Mouse (Mus musculus): ENCODE measurements around the gene Hdgfl2. TPM values are rescaled to one million over a fixed set of nuclear protein-coding genes. Genes with fewer than 3 reads are reported as not detected.

The Hdgfl2 gene
- total and polyA plus RNA-seq, 3 experiments, result 31.5 to 35.0 (median 32.5) TPM

GRCm38 (mm10) chr17:56144546-56144945 lies 65.1 kb downstream of the Hdgfl2 start:
- DNase-seq, result no peak
- no peaks in the 10 kb centered on the region for H3K36me3 ChIP-seq (ENCODE audit: control insufficient read depth, insufficient read depth, low read length)
- TF ChIP-seq EP300 (IDR thresholded peaks at IDR 0.05; ENCODE audit: insufficient read depth, low read depth, low read length) (no peak), CTCF (IDR thresholded peaks at IDR 0.05) (no peak), POLR2A (IDR thresholded peaks at IDR 0.05; ENCODE audit: insufficient read depth, low read depth, low read length) (no peak)
- intact Hi-C loops (cut with DNase I), result no loop called here
- peaks cover 4% of the 10 kb centered on the region for H3K27me3 ChIP-seq (ENCODE audit: control insufficient read depth, insufficient read depth, low read length)
- no peaks in the 10 kb centered on the region for H3K4me1 ChIP-seq (ENCODE audit: control insufficient read depth, insufficient read depth, low read length)
- H3K4me3 ChIP-seq, result no peak overlapping the region
- H3K27ac ChIP-seq, result no peak overlapping the region
- WGBS, result 64% methylated on average over 9 of the region's 9 CpGs
- H3K79me2 ChIP-seq (replicated peaks; ENCODE audit: control insufficient read depth, insufficient read depth, low read length), result no peaks in the 10 kb centered on the region
- no peak overlapping the region for H3K9ac ChIP-seq (ENCODE audit: low read depth, low read length)

- H3K36me3 ChIP-seq (ENCODE audit: control insufficient read depth, insufficient read depth, low read length), result no peaks in the 10 kb centered on the region
- TF ChIP-seq EP300 (IDR thresholded peaks at IDR 0.05; ENCODE audit: insufficient read depth, low read depth, low read length), result no peak
- no peak for TF ChIP-seq CTCF (IDR thresholded peaks at IDR 0.05)
- no peak for TF ChIP-seq POLR2A (IDR thresholded peaks at IDR 0.05; ENCODE audit: insufficient read depth, low read depth, low read length)
- H3K9ac ChIP-seq (ENCODE audit: low read depth, low read length), result no peak overlapping the region
- WGBS, result 27% methylated on average over 9 of the region's 9 CpGs
- peaks cover 4% of the 10 kb centered on the region for H3K27me3 ChIP-seq (ENCODE audit: control insufficient read depth, insufficient read depth, low read length)
- no peak for DNase-seq
- H3K4me1 ChIP-seq (ENCODE audit: control insufficient read depth, insufficient read depth, low read length), result no peaks in the 10 kb centered on the region
- no peak overlapping the region for H3K27ac ChIP-seq
- no peaks in the 10 kb centered on the region for H3K79me2 ChIP-seq (replicated peaks; ENCODE audit: control insufficient read depth, insufficient read depth, low read length)
- intact Hi-C loops (cut with DNase I), result no loop called here
- no peak overlapping the region for H3K4me3 ChIP-seq
Observed at GRCm38 (mm10) chr17:56146131-56146530, 66.7 kb downstream of the Hdgfl2 start.

- WGBS, result 69% methylated on average over 12 of the region's 12 CpGs
- no peak for TF ChIP-seq CTCF (IDR thresholded peaks at IDR 0.05)
- no peak for TF ChIP-seq EP300 (IDR thresholded peaks at IDR 0.05; ENCODE audit: insufficient read depth, low read depth, low read length)
- TF ChIP-seq POLR2A (IDR thresholded peaks at IDR 0.05; ENCODE audit: insufficient read depth, low read depth, low read length), result no peak
- intact Hi-C loops (cut with DNase I), result no loop called here
- no peak overlapping the region for H3K9ac ChIP-seq (ENCODE audit: low read depth, low read length)
- no peaks in the 10 kb centered on the region for H3K79me2 ChIP-seq (replicated peaks; ENCODE audit: control insufficient read depth, insufficient read depth, low read length)
- H3K4me1 ChIP-seq (ENCODE audit: control insufficient read depth, insufficient read depth, low read length), result no peaks in the 10 kb centered on the region
- H3K27ac ChIP-seq, result no peak overlapping the region
- DNase-seq, result no peak
- H3K36me3 ChIP-seq (ENCODE audit: control insufficient read depth, insufficient read depth, low read length), result no peaks in the 10 kb centered on the region
- no peak overlapping the region for H3K4me3 ChIP-seq
- peaks cover 4% of the 10 kb centered on the region for H3K27me3 ChIP-seq (ENCODE audit: control insufficient read depth, insufficient read depth, low read length)
Observed at GRCm38 (mm10) chr17:56147420-56147819, 68.0 kb downstream of the Hdgfl2 start.

GRCm38 (mm10) chr17:56148280-56148679 lies 68.8 kb downstream of the Hdgfl2 start:
- Histone ChIP-seq H3K27me3 (ENCODE audit: control insufficient read depth, insufficient read depth, low read length) (peaks cover 4% of the 10 kb centered on the region), H3K27ac (no peak overlapping the region), H3K79me2 (replicated peaks; ENCODE audit: control insufficient read depth, insufficient read depth, low read length) (no peaks in the 10 kb centered on the region), H3K4me3 (no peak overlapping the region), H3K36me3 (ENCODE audit: control insufficient read depth, insufficient read depth, low read length) (no peaks in the 10 kb centered on the region), H3K9ac (ENCODE audit: low read depth, low read length) (no peak overlapping the region), H3K4me1 (ENCODE audit: control insufficient read depth, insufficient read depth, low read length) (no peaks in the 10 kb centered on the region)
- no peak for TF ChIP-seq CTCF (IDR thresholded peaks at IDR 0.05)
- TF ChIP-seq EP300 (IDR thresholded peaks at IDR 0.05; ENCODE audit: insufficient read depth, low read depth, low read length), result no peak
- TF ChIP-seq POLR2A (IDR thresholded peaks at IDR 0.05; ENCODE audit: insufficient read depth, low read depth, low read length), result no peak
- no peak for DNase-seq
- WGBS, result 24% methylated on average over 9 of the region's 9 CpGs
- intact Hi-C loops (cut with DNase I), result no loop called here

- no peaks in the 10 kb centered on the region for H3K4me1 ChIP-seq (ENCODE audit: control insufficient read depth, insufficient read depth, low read length)
- WGBS, result 6% methylated on average over 30 of the region's 30 CpGs
- DNase-seq, result no peak
- H3K36me3 ChIP-seq (ENCODE audit: control insufficient read depth, insufficient read depth, low read length), result no peaks in the 10 kb centered on the region
- no peaks in the 10 kb centered on the region for H3K79me2 ChIP-seq (replicated peaks; ENCODE audit: control insufficient read depth, insufficient read depth, low read length)
- intact Hi-C loops (cut with DNase I), result no loop called here
- no peak overlapping the region for H3K9ac ChIP-seq (ENCODE audit: low read depth, low read length)
- TF ChIP-seq CTCF (IDR thresholded peaks at IDR 0.05), result no peak
- TF ChIP-seq POLR2A (IDR thresholded peaks at IDR 0.05; ENCODE audit: insufficient read depth, low read depth, low read length), result no peak
- TF ChIP-seq EP300 (IDR thresholded peaks at IDR 0.05; ENCODE audit: insufficient read depth, low read depth, low read length), result no peak
- H3K4me3 ChIP-seq, result no peak overlapping the region
- H3K27ac ChIP-seq, result no peak overlapping the region
- H3K27me3 ChIP-seq (ENCODE audit: control insufficient read depth, insufficient read depth, low read length), result peaks cover 4% of the 10 kb centered on the region
Observed at GRCm38 (mm10) chr17:56148790-56149618, 69.6 kb downstream of the Hdgfl2 start.

GRCm38 (mm10) chr17:56149897-56150296 lies 70.5 kb downstream of the Hdgfl2 start:
- H3K27ac ChIP-seq, result no peak overlapping the region
- 43% methylated on average over 2 of the region's 2 CpGs for WGBS
- TF ChIP-seq EP300 (IDR thresholded peaks at IDR 0.05; ENCODE audit: insufficient read depth, low read depth, low read length), result no peak
- no peak for TF ChIP-seq CTCF (IDR thresholded peaks at IDR 0.05)
- TF ChIP-seq POLR2A (IDR thresholded peaks at IDR 0.05; ENCODE audit: insufficient read depth, low read depth, low read length), result no peak

More at GRCm38 (mm10) chr17:56149897-56150296, 70.5 kb downstream of the Hdgfl2 start:
- H3K4me1 ChIP-seq (ENCODE audit: control insufficient read depth, insufficient read depth, low read length), result no peaks in the 10 kb centered on the region
- DNase-seq, result no peak
- H3K4me3 ChIP-seq, result no peak overlapping the region
- intact Hi-C loops (cut with DNase I), result no loop called here
- H3K79me2 ChIP-seq (replicated peaks; ENCODE audit: control insufficient read depth, insufficient read depth, low read length), result no peaks in the 10 kb centered on the region
- no peak overlapping the region for H3K9ac ChIP-seq (ENCODE audit: low read depth, low read length)
- no peaks in the 10 kb centered on the region for H3K36me3 ChIP-seq (ENCODE audit: control insufficient read depth, insufficient read depth, low read length)
- peaks cover 4% of the 10 kb centered on the region for H3K27me3 ChIP-seq (ENCODE audit: control insufficient read depth, insufficient read depth, low read length)

Other genes with a start within 250 kb of the Hdgfl2 start
- 1 to 10 TPM; 4.0 to 4.2 TPM for gene Zfp119a, start 200.7 kb upstream of the Hdgfl2 start, total RNA-seq (2021)
- gene Zfp119a, start 200.7 kb upstream of the Hdgfl2 start, polyA plus RNA-seq (2012; rRNA removed), result 0.43 and 1.0 TPM in 2 replicates
- 1 to 10 TPM; 3.8 TPM for gene Zfp959, start 187.5 kb upstream of the Hdgfl2 start, total RNA-seq (2021)
- gene Zfp959, start 187.5 kb upstream of the Hdgfl2 start, polyA plus RNA-seq (2012; rRNA removed), result 1.4 and 2.1 TPM in 2 replicates
- 1 to 10 TPM; 2.5 to 3.9 TPM for gene Zfp119b, start 130.1 kb upstream of the Hdgfl2 start, total RNA-seq (2021)
- 0.49 and 1.2 TPM in 2 replicates for gene Zfp119b, start 130.1 kb upstream of the Hdgfl2 start, polyA plus RNA-seq (2012; rRNA removed)
- gene Ebi3, start 127.0 kb upstream of the Hdgfl2 start, total RNA-seq (2021), result under 1 TPM; 0.34 to 0.91 TPM
- gene Ebi3, start 127.0 kb upstream of the Hdgfl2 start, polyA plus RNA-seq (2012; rRNA removed), result 1.3 and 4.1 TPM in 2 replicates
- gene Yju2, start 120.5 kb upstream of the Hdgfl2 start, total RNA-seq (2021), result 1 to 10 TPM; 8.3 to 9.2 TPM
- gene Yju2, start 120.5 kb upstream of the Hdgfl2 start, polyA plus RNA-seq (2012; rRNA removed), result 3.7 and 4.2 TPM in 2 replicates
- gene Shd, start 109.2 kb upstream of the Hdgfl2 start, total RNA-seq (2021), result under 1 TPM; 0.63 to 0.64 TPM
- gene Shd, start 109.2 kb upstream of the Hdgfl2 start, polyA plus RNA-seq (2012; rRNA removed), result 1.9 TPM in 2 replicates
- gene Fsd1, start 93.1 kb upstream of the Hdgfl2 start, total RNA-seq (2021), result under 1 TPM; 0.50 to 0.61 TPM
- 0.35 and 0.76 TPM in 2 replicates for gene Fsd1, start 93.1 kb upstream of the Hdgfl2 start, polyA plus RNA-seq (2012; rRNA removed)
- 10 to 100 TPM; 12.2 to 14.8 TPM for gene Stap2, start 74.0 kb upstream of the Hdgfl2 start, total RNA-seq (2021)
- 28.6 and 30.6 TPM in 2 replicates for gene Stap2, start 74.0 kb upstream of the Hdgfl2 start, polyA plus RNA-seq (2012; rRNA removed)
- 10 to 100 TPM; 63.1 to 78.9 TPM for gene Mpnd, start 73.9 kb upstream of the Hdgfl2 start, total RNA-seq (2021)
- 68.0 and 75.8 TPM in 2 replicates for gene Mpnd, start 73.9 kb upstream of the Hdgfl2 start, polyA plus RNA-seq (2012; rRNA removed)
- gene Sh3gl1, start 43.0 kb upstream of the Hdgfl2 start, total RNA-seq (2021), result 10 to 100 TPM; 13.6 to 14.3 TPM
- gene Sh3gl1, start 43.0 kb upstream of the Hdgfl2 start, polyA plus RNA-seq (2012; rRNA removed), result 26.4 and 27.4 TPM in 2 replicates
- gene Chaf1a, start 39.2 kb upstream of the Hdgfl2 start, total RNA-seq (2021), result 1 to 10 TPM in 1 of 2 experiments, under 1 TPM in 1; 0.99 to 1.3 TPM
- 0.45 and 0.67 TPM in 2 replicates for gene Chaf1a, start 39.2 kb upstream of the Hdgfl2 start, polyA plus RNA-seq (2012; rRNA removed)
- 10 to 100 TPM; 47.6 to 53.5 TPM for gene Ubxn6, start 4.6 kb upstream of the Hdgfl2 start, total RNA-seq (2021)
- gene Ubxn6, start 4.6 kb upstream of the Hdgfl2 start, polyA plus RNA-seq (2012; rRNA removed), result 64.4 and 79.3 TPM in 2 replicates
- 100 to 1,000 TPM; 151 to 170 TPM for gene Plin4, start 30.2 kb downstream of the Hdgfl2 start, total RNA-seq (2021)
- 114 and 167 TPM in 2 replicates for gene Plin4, start 30.2 kb downstream of the Hdgfl2 start, polyA plus RNA-seq (2012; rRNA removed)
- 100 to 1,000 TPM; 159 to 160 TPM for gene Plin5, start 38.0 kb downstream of the Hdgfl2 start, total RNA-seq (2021)
- 112 and 170 TPM in 2 replicates for gene Plin5, start 38.0 kb downstream of the Hdgfl2 start, polyA plus RNA-seq (2012; rRNA removed)
- 10 to 100 TPM; 57.0 to 74.6 TPM for gene Lrg1, start 42.4 kb downstream of the Hdgfl2 start, total RNA-seq (2021)
- 38.2 and 77.7 TPM in 2 replicates for gene Lrg1, start 42.4 kb downstream of the Hdgfl2 start, polyA plus RNA-seq (2012; rRNA removed)
- 10 to 100 TPM in 1 of 2 experiments, 1 to 10 TPM in 1; 8.9 to 12.6 TPM for gene Sema6b, start 60.7 kb downstream of the Hdgfl2 start, total RNA-seq (2021)
- gene Sema6b, start 60.7 kb downstream of the Hdgfl2 start, polyA plus RNA-seq (2012; rRNA removed), result 5.3 and 8.6 TPM in 2 replicates
- 1 to 10 TPM; 1.1 to 1.7 TPM for gene Tnfaip8l1, start 82.8 kb downstream of the Hdgfl2 start, total RNA-seq (2021)
- 3.6 and 4.5 TPM in 2 replicates for gene Tnfaip8l1, start 82.8 kb downstream of the Hdgfl2 start, polyA plus RNA-seq (2012; rRNA removed)
- 10 to 100 TPM; 25.4 to 28.3 TPM for gene Mydgf, start 104.3 kb downstream of the Hdgfl2 start, total RNA-seq (2021)
- 26.0 and 29.1 TPM in 2 replicates for gene Mydgf, start 104.3 kb downstream of the Hdgfl2 start, polyA plus RNA-seq (2012; rRNA removed)
- gene Dpp9, start 139.3 kb downstream of the Hdgfl2 start, total RNA-seq (2021), result 10 to 100 TPM; 40.4 to 41.4 TPM
- gene Dpp9, start 139.3 kb downstream of the Hdgfl2 start, polyA plus RNA-seq (2012; rRNA removed), result 38.6 and 43.4 TPM in 2 replicates
- 100 to 1,000 TPM; 108 to 124 TPM for gene Fem1a, start 177.2 kb downstream of the Hdgfl2 start, total RNA-seq (2021)
- 81.5 and 104 TPM in 2 replicates for gene Fem1a, start 177.2 kb downstream of the Hdgfl2 start, polyA plus RNA-seq (2012; rRNA removed)
- 1 to 10 TPM; 8.0 TPM for gene Ticam1, start 197.2 kb downstream of the Hdgfl2 start, total RNA-seq (2021)
- 16.8 and 18.0 TPM in 2 replicates for gene Ticam1, start 197.2 kb downstream of the Hdgfl2 start, polyA plus RNA-seq (2012; rRNA removed)
- gene Plin3, start 213.2 kb downstream of the Hdgfl2 start, total RNA-seq (2021), result 100 to 1,000 TPM; 160 to 221 TPM
- 65.6 and 66.2 TPM in 2 replicates for gene Plin3, start 213.2 kb downstream of the Hdgfl2 start, polyA plus RNA-seq (2012; rRNA removed)
- not detected for gene Arrdc5, start 220.7 kb downstream of the Hdgfl2 start, total RNA-seq (2021)
- gene Arrdc5, start 220.7 kb downstream of the Hdgfl2 start, polyA plus RNA-seq (2012; rRNA removed), result 0.32 TPM in 1 of 2 replicates, not detected in the other
- gene Uhrf1, start 223.7 kb downstream of the Hdgfl2 start, total RNA-seq (2021), result 1 to 10 TPM; 2.0 to 2.4 TPM
- 0.85 and 1.2 TPM in 2 replicates for gene Uhrf1, start 223.7 kb downstream of the Hdgfl2 start, polyA plus RNA-seq (2012; rRNA removed)
- gene Kdm4b, start 246.4 kb downstream of the Hdgfl2 start, total RNA-seq (2021), result 10 to 100 TPM; 26.2 to 36.1 TPM
- gene Kdm4b, start 246.4 kb downstream of the Hdgfl2 start, polyA plus RNA-seq (2012; rRNA removed), result 23.0 and 29.7 TPM in 2 replicates